ENCODE assay signal across 14 mouse cellular contexts in the genomic region with DNA sequence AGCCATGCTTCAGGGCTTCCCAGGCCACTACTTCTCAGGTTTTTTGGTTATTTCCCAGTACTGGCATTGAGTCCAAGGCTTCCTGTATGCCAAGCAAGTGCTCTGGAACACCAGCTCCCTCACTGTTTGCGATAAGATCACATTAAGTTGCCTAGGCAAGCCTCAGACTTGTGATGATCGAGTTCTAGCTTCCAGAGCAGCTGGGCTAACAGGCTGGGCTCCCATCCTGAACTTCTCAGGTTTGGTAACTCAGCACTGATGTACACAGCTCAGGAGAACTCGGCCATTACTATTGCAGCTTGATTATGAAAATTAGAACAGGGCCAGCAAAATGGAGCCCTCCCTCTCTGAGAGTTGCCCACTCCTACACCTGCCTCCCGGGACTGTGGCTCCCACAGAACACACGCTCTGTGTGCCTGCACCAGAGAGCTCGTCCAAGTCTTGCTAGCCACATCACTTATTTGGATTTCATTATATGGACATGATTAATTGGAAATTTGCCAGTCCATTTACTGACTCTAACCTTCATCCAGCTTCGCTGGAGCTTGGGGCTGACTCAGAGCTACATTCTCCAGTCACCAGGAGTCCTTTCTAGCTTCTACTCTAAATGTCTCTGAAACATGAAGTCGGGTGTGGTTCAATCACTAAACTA. TPM values are rescaled to one million over a fixed set of nuclear protein-coding genes. Genes with fewer than 3 reads are reported as not detected.
DNase-seq lines count a peak whose midpoint lies in the region; ATAC-seq and TF ChIP-seq lines count a peak whose summit lies in the region.
"Had no signal": no experiment of that assay in that cellular context is flagged by ENCODE, and none has a peak within 500 bp of the region (broad histone marks: within the 10 kb centered on the region; RNA-seq: fewer than 3 reads in every experiment).

No protein-coding gene starts in this region.

- no peaks in the 10 kb centered on the region for H3K36me3 ChIP-seq in hindbrain, postnatal 0 days (ENCODE audit: insufficient read depth, low read length)
- no peaks in the 10 kb centered on the region for H3K36me3 ChIP-seq in hindbrain, embryonic 14.5 days (replicated peaks; ENCODE audit: control insufficient read depth, insufficient read depth)
- H3K36me3 ChIP-seq in liver, embryonic 12.5 days: no peaks in the 10 kb centered on the region
- H3K36me3 ChIP-seq: hindbrain, embryonic 10.5 days; midbrain, embryonic 10.5 days; neural tube, embryonic 15.5 days had no signal

- no peak overlapping the region for H3K27ac ChIP-seq in hindbrain, postnatal 0 days
- H3K27ac ChIP-seq in hindbrain, embryonic 14.5 days: no peak overlapping the region
- no peak overlapping the region for H3K27ac ChIP-seq in liver, embryonic 12.5 days
- H3K27ac ChIP-seq: hindbrain, embryonic 10.5 days; midbrain, embryonic 10.5 days; neural tube, embryonic 15.5 days had no signal

- ATAC-seq in hindbrain, postnatal 0 days: no peak
- ATAC-seq in hindbrain, embryonic 14.5 days (ENCODE audit: low FRiP score): no peak
- no peak for ATAC-seq in liver, embryonic 12.5 days
- no peak for ATAC-seq in megakaryocyte, adult 5-6 weeks (ENCODE audit: poor library complexity, severe bottlenecking)

- no peak for TF ChIP-seq CTCF in hindbrain, postnatal 0 days (IDR thresholded peaks at IDR 0.05; ENCODE audit: low read depth)

- DNase-seq in adrenal gland, postnatal 10 days: peak; percentile 24
- no peak for DNase-seq in adrenal gland, adult 18-20 months (ENCODE audit: low spot score in 2 of 2)
- peak; percentile 16 for DNase-seq in hindbrain, postnatal 0 days (ENCODE audit: low spot score)
- DNase-seq in hindbrain, embryonic 14.5 days (ENCODE audit: low spot score): no peak
- DNase-seq in 3134 (ENCODE audit: extremely low read depth, insufficient read length, low spot score): peak; percentile 28
- DNase-seq in fat pad, adult 2 months (ENCODE audit: extremely low read depth, low read depth, low spot score): peak; percentile 85
- DNase-seq: cerebellum, postnatal 25 days; left cerebral cortex, postnatal 4 days; lung, embryonic 14.5 days had no signal

- H3K27me3 ChIP-seq in hindbrain, postnatal 0 days (ENCODE audit: insufficient read depth, low read length): no peaks in the 10 kb centered on the region
- H3K27me3 ChIP-seq in hindbrain, embryonic 14.5 days (ENCODE audit: control insufficient read depth, insufficient read depth, low read length): no peaks in the 10 kb centered on the region
- H3K27me3 ChIP-seq in liver, embryonic 12.5 days (replicated peaks): no peaks in the 10 kb centered on the region
- H3K27me3 ChIP-seq: neural tube, embryonic 15.5 days had no signal

- no peak overlapping the region for H3K9ac ChIP-seq in hindbrain, postnatal 0 days (replicated peaks; ENCODE audit: low read length)
- no peak overlapping the region for H3K9ac ChIP-seq in hindbrain, embryonic 14.5 days
- H3K9ac ChIP-seq in liver, embryonic 12.5 days: no peak overlapping the region
- H3K9ac ChIP-seq: lung, embryonic 14.5 days; neural tube, embryonic 15.5 days had no signal

- H3K9me3 ChIP-seq in hindbrain, postnatal 0 days (ENCODE audit: low read length): no peaks in the 10 kb centered on the region
- H3K9me3 ChIP-seq in hindbrain, embryonic 14.5 days (ENCODE audit: control insufficient read depth, low read length): no peaks in the 10 kb centered on the region
- no peaks in the 10 kb centered on the region for H3K9me3 ChIP-seq in liver, embryonic 12.5 days (replicated peaks)
- H3K9me3 ChIP-seq: hindbrain, embryonic 10.5 days; midbrain, embryonic 10.5 days; neural tube, embryonic 15.5 days had no signal

- H3K4me3 ChIP-seq in hindbrain, postnatal 0 days (ENCODE audit: low read length): no peak overlapping the region
- no peak overlapping the region for H3K4me3 ChIP-seq in hindbrain, embryonic 14.5 days (replicated peaks; ENCODE audit: low read length)
- no peak overlapping the region for H3K4me3 ChIP-seq in liver, embryonic 12.5 days
- H3K4me3 ChIP-seq: hindbrain, embryonic 10.5 days; midbrain, embryonic 10.5 days; neural tube, embryonic 15.5 days had no signal

- 44% methylated on average over 8 of the region's 8 CpGs for WGBS in hindbrain, postnatal 0 days
- 53% methylated on average over 8 of the region's 8 CpGs for WGBS in hindbrain, embryonic 14.5 days
- 66% methylated on average over 8 of the region's 8 CpGs for WGBS in liver, embryonic 12.5 days (ENCODE audit: insufficient replicate concordance)

- no peaks in the 10 kb centered on the region for H3K4me1 ChIP-seq in hindbrain, postnatal 0 days (ENCODE audit: insufficient read depth, low read length)
- 0 out of 2 replicates have a peak, but pooled peaks cover 6% of the 10 kb centered on the region for H3K4me1 ChIP-seq in hindbrain, embryonic 14.5 days (replicated peaks; ENCODE audit: control insufficient read depth, insufficient read depth, low read length)
- peaks cover 42% of the 10 kb centered on the region for H3K4me1 ChIP-seq in liver, embryonic 12.5 days
- H3K4me1 ChIP-seq: midbrain, embryonic 10.5 days had no signal

- no peak overlapping the region for H3K4me2 ChIP-seq in hindbrain, postnatal 0 days (ENCODE audit: low read depth, low read length)
- H3K4me2 ChIP-seq in hindbrain, embryonic 14.5 days (replicated peaks): no peak overlapping the region
- no peak overlapping the region for H3K4me2 ChIP-seq in liver, embryonic 12.5 days
- H3K4me2 ChIP-seq: lung, embryonic 14.5 days; neural tube, embryonic 15.5 days had no signal

RNA-seq across cellular contexts. Expression of a gene that starts 14.5 kb away (rescaled TPM):
- total RNA-seq in adrenal gland, postnatal 10 days (2021): 10 to 100 TPM; 25.5 to 31.6 TPM
- 10 to 100 TPM; 39.3 to 51.6 TPM for total RNA-seq in adrenal gland, adult 18-20 months (2021)
- total RNA-seq in hindbrain, postnatal 0 days (2014; rRNA removed): 45.9 and 50.0 TPM in 2 replicates
- polyA plus RNA-seq in hindbrain, postnatal 0 days (2015; fragmentation: Nextera tagmentation; extraction: Ambion mirVana): 5.9 and 7.0 TPM in 2 replicates
- 6.1 and 7.7 TPM in 2 replicates for polyA plus RNA-seq in hindbrain, embryonic 14.5 days (2014; fragmentation: Nextera tagmentation; extraction: Ambion mirVana)
- polyA plus RNA-seq in liver, embryonic 12.5 days (2016; fragmentation: Nextera tagmentation; extraction: Ambion mirVana): 2.9 and 3.2 TPM in 2 replicates
- 78.0 and 83.0 TPM in 2 replicates for total RNA-seq in megakaryocyte, adult 5-6 weeks (2015)
- total RNA-seq in megakaryocyte, adult 5-6 weeks (2017): 76.2 and 77.6 TPM in 2 replicates

Comparison
In these comparisons a context has a peak if more than half of its experiments do, and no peak if none do; other contexts are left out.
1. DNase-seq: peak in adrenal gland, postnatal 10 days (single experiment), hindbrain, postnatal 0 days (single experiment), 3134 (single experiment) and fat pad, adult 2 months (single experiment); none in adrenal gland, adult 18-20 months (0 of 2) and hindbrain, embryonic 14.5 days (single experiment).